Mouse (Mus musculus): ENCODE measurements around the gene Chd4. TPM values are rescaled to one million over a fixed set of nuclear protein-coding genes. Genes with fewer than 3 reads are reported as not detected.

Gene Chd4
- polyA plus RNA-seq, 1 experiment from 2014 or later: 107 TPM

- Histone ChIP-seq H3K36me3 (peaks cover 39% of the 10 kb centered on the region), H3K4me2 (peak overlapping the region; percentile 91), H3K4me3 (peak overlapping the region; percentile 83), H3K9ac (peak overlapping the region; percentile 93), H3K9me3 (no peaks in the 10 kb centered on the region), H3K27me3 (no peaks in the 10 kb centered on the region), H3K27ac (replicated peaks) (peak overlapping the region; percentile 61), H3K4me1 (replicated peaks) (peaks cover 51% of the 10 kb centered on the region)
- ATAC-seq (ENCODE audit: low read depth): no peak
- WGBS: 80% methylated on average over 4 of the region's 4 CpGs
Measured at GRCm38 (mm10) chr6:125146797-125147196, 51.0 kb downstream of the Chd4 start.

- Histone ChIP-seq H3K9ac (peak overlapping the region; percentile 93), H3K27ac (replicated peaks) (peak overlapping the region; percentile 61), H3K27me3 (no peaks in the 10 kb centered on the region), H3K4me1 (replicated peaks) (peaks cover 51% of the 10 kb centered on the region), H3K4me3 (peak overlapping the region; percentile 83), H3K9me3 (no peaks in the 10 kb centered on the region), H3K36me3 (peaks cover 39% of the 10 kb centered on the region), H3K4me2 (peak overlapping the region; percentile 91)
- WGBS: 40% methylated on average over 10 of the region's 10 CpGs
- no peak for ATAC-seq (ENCODE audit: low read depth)
Measured at GRCm38 (mm10) chr6:125147329-125147728, 51.5 kb downstream of the Chd4 start.

GRCm38 (mm10) chr6:125148251-125148925, 52.6 kb downstream of the Chd4 start:
- WGBS: 67% methylated on average over 18 of the region's 18 CpGs
- no peak for ATAC-seq (ENCODE audit: low read depth)
- Histone ChIP-seq H3K4me1 (replicated peaks) (peaks cover 51% of the 10 kb centered on the region), H3K36me3 (peaks cover 41% of the 10 kb centered on the region), H3K9ac (peak overlapping the region; percentile 93), H3K4me2 (peak overlapping the region; percentile 91), H3K9me3 (no peaks in the 10 kb centered on the region), H3K4me3 (peak overlapping the region; percentile 83; the same call in 1 of the 2 replicates), H3K27ac (replicated peaks) (peak overlapping the region; percentile 61), H3K27me3 (no peaks in the 10 kb centered on the region)

- Histone ChIP-seq H3K36me3 (peaks cover 42% of the 10 kb centered on the region), H3K27me3 (no peaks in the 10 kb centered on the region), H3K4me2 (peak overlapping the region; percentile 91), H3K27ac (replicated peaks) (peak overlapping the region; percentile 61), H3K9ac (peak overlapping the region; percentile 93), H3K4me3 (no peak overlapping the region), H3K9me3 (no peaks in the 10 kb centered on the region), H3K4me1 (replicated peaks) (peaks cover 51% of the 10 kb centered on the region)
- no peak for ATAC-seq (ENCODE audit: low read depth)
- WGBS: 74% methylated on average over 16 of the region's 16 CpGs
Measured at GRCm38 (mm10) chr6:125148926-125149568, 53.3 kb downstream of the Chd4 start.

DNA sequence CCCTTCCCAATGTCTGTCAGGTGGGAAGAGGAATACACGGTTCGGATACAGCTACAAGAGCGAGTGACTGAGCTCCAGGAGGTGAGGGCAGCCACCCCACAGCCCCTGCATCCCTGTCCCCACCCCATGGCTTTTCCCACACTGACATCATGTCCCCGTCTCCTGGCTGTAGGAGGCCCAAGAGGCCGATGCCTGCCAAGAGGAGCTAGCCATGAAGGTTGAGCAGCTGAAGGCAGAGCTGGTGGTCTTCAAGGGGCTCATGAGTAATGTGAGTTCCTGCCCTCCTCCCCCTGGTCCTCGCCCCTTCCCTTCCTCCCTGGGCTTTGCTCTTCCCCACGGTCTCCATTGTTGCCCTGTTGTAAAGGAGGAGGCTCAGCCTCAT, 53.8 kb downstream of the Chd4 start:
- ATAC-seq (ENCODE audit: low read depth): no peak
- WGBS: 73% methylated on average over 7 of the region's 7 CpGs

DNA sequence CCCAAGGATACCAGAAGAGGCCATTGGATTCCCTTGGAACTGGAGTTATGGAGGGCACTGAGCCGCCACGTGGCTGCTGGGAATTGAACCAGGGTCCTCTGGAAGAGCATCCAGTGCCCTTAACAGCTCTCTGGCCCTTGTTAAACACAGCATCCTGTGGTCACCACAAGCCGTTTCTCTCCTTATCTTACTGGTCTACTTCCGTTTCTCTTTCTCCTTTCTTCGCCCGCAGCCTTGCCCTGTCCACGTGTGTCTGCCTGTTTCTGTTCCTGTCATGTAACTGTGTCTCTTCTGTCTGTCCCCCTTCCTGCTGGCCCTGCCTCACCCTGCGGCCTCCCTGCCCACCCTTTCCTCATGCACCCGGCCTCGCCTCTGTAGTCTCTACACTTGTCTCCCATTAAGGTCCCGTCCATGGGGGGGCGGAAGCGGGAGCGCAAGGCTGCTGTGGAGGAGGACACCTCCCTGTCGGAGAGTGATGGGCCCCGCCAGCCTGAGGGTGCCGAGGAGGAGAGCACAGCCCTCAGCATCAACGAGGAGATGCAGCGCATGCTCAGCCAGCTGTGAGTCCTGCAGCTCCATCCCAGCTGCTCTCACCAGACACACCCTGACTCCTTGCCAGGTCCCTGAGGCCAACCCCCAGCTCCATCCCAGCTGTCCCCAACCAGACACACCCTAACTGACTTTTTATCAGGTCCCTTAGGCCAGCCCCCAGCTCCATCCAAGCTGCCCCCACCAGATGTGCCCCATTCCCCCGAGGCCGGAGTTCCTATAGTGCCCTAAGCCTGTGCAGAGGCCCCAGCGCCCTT, 56.6 kb downstream of the Chd4 start:
- Histone ChIP-seq H3K36me3 (peaks cover 55% of the 10 kb centered on the region), H3K27ac (replicated peaks) (peak overlapping the region; percentile 18; the same call in 1 of the 2 replicates), H3K4me2 (no peak overlapping the region), H3K4me1 (replicated peaks) (peaks cover 34% of the 10 kb centered on the region), H3K9me3 (no peaks in the 10 kb centered on the region), H3K4me3 (no peak overlapping the region), H3K9ac (peak overlapping the region; percentile 34; the same call in 1 of the 2 replicates), H3K27me3 (no peaks in the 10 kb centered on the region)
- peak; percentile 24; the same call in 1 of the 2 replicates for ATAC-seq (ENCODE audit: low read depth)
- 79% methylated on average over 22 of the region's 22 CpGs for WGBS

More for the DNA sequence above, 53.8 kb downstream of the Chd4 start:
- no peaks in the 10 kb centered on the region for H3K9me3 ChIP-seq
- H3K4me3 ChIP-seq: no peak overlapping the region
- peaks cover 46% of the 10 kb centered on the region for H3K4me1 ChIP-seq (replicated peaks)
- peak overlapping the region; percentile 61; the same call in 1 of the 2 replicates for H3K27ac ChIP-seq (replicated peaks)
- peak overlapping the region; percentile 93; the same call in 1 of the 2 replicates for H3K9ac ChIP-seq
- H3K36me3 ChIP-seq: peaks cover 40% of the 10 kb centered on the region
- no peaks in the 10 kb centered on the region for H3K27me3 ChIP-seq
- H3K4me2 ChIP-seq: no peak overlapping the region

DNA sequence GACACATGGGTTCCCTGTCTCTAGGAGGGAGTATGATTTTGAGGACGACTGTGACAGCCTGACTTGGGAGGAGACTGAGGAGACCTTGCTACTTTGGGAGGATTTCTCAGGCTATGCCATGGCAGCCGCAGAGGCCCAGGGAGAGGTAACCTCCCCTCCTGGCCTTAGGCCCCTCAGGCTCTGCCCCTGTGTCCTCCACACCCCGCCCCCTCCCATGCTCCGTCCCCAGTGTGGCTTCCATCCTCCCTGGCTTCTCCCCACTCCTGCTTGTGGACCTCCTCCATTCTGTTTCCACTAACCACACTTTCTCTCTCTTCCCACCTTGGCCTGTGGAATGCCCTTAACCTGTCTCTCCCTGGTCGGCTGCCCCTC, 57.2 kb downstream of the Chd4 start:
- ATAC-seq (ENCODE audit: low read depth): no peak
- no peak overlapping the region for H3K4me3 ChIP-seq
- H3K9me3 ChIP-seq: no peaks in the 10 kb centered on the region
- H3K4me2 ChIP-seq: no peak overlapping the region
- peaks cover 60% of the 10 kb centered on the region for H3K36me3 ChIP-seq
- peak overlapping the region; percentile 34; the same call in 1 of the 2 replicates for H3K9ac ChIP-seq
- H3K4me1 ChIP-seq (replicated peaks): peaks cover 34% of the 10 kb centered on the region
- no peaks in the 10 kb centered on the region for H3K27me3 ChIP-seq
- peak overlapping the region; percentile 13; the same call in 1 of the 2 replicates for H3K27ac ChIP-seq (replicated peaks)
- WGBS: 80% methylated on average over 5 of the region's 5 CpGs

- H3K9me3 ChIP-seq: no peaks in the 10 kb centered on the region
- ATAC-seq (ENCODE audit: low read depth): no peak
- H3K9ac ChIP-seq: no peak overlapping the region
- WGBS: 88% methylated on average over 4 of the region's 4 CpGs
- H3K27me3 ChIP-seq: no peaks in the 10 kb centered on the region
- no peak overlapping the region for H3K27ac ChIP-seq (replicated peaks)
- no peak overlapping the region for H3K4me3 ChIP-seq
- H3K36me3 ChIP-seq: peaks cover 63% of the 10 kb centered on the region
- no peak overlapping the region for H3K4me2 ChIP-seq
- H3K4me1 ChIP-seq (replicated peaks): peaks cover 27% of the 10 kb centered on the region
Measured at GRCm38 (mm10) chr6:125153682-125154081, 57.9 kb downstream of the Chd4 start.

DNA sequence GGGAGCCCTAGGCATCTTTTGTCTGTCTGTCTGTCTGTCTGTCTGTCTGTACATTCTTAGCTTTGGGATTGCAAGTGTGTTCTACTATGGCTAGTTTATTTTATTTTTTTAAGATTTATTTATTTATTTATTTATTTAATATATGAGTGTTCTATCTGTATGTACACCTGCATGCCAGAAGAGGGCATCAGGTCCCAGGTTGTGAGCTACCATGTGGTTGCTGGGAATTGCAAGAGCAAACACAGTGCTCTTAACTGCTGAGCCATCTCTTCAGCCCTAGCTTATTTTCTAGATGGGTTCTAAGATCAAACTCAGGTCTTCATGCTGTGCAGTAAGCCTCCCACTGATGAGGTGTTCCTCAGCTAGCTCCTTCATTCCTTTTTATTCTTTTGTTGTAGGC, 58.8 kb downstream of the Chd4 start:
- H3K27me3 ChIP-seq: no peaks in the 10 kb centered on the region
- H3K4me1 ChIP-seq (replicated peaks): peaks cover 19% of the 10 kb centered on the region
- no peak overlapping the region for H3K4me2 ChIP-seq
- no peaks in the 10 kb centered on the region for H3K9me3 ChIP-seq
- H3K36me3 ChIP-seq: peaks cover 69% of the 10 kb centered on the region
- no peak overlapping the region for H3K9ac ChIP-seq
- no peak for ATAC-seq (ENCODE audit: low read depth)
- H3K27ac ChIP-seq (replicated peaks): no peak overlapping the region
- no peak overlapping the region for H3K4me3 ChIP-seq

- Histone ChIP-seq H3K4me3 (no peak overlapping the region), H3K4me2 (no peak overlapping the region), H3K27me3 (no peaks in the 10 kb centered on the region), H3K9ac (no peak overlapping the region), H3K36me3 (peaks cover 74% of the 10 kb centered on the region), H3K4me1 (replicated peaks) (peaks cover 16% of the 10 kb centered on the region), H3K27ac (replicated peaks) (no peak overlapping the region), H3K9me3 (no peaks in the 10 kb centered on the region)
- WGBS: 89% methylated on average over 8 of the region's 8 CpGs
- ATAC-seq (ENCODE audit: low read depth): no peak
Measured at GRCm38 (mm10) chr6:125155262-125155661, 59.5 kb downstream of the Chd4 start.

GRCm38 (mm10) chr6:125156491-125156890, 60.7 kb downstream of the Chd4 start:
- Histone ChIP-seq H3K9ac (no peak overlapping the region), H3K36me3 (peaks cover 79% of the 10 kb centered on the region), H3K27me3 (no peaks in the 10 kb centered on the region), H3K4me1 (replicated peaks) (peaks cover 25% of the 10 kb centered on the region), H3K9me3 (no peaks in the 10 kb centered on the region), H3K4me3 (no peak overlapping the region), H3K27ac (replicated peaks) (no peak overlapping the region), H3K4me2 (no peak overlapping the region)
- 86% methylated on average over 3 of the region's 3 CpGs for WGBS
- ATAC-seq (ENCODE audit: low read depth): no peak

All from neural tube, embryonic 13.5 days (tissue).